ENCODE assay signal across 8 mouse cellular contexts in genomic region chr9:21760155-21761088, GRCm38 (mm10). TPM values are rescaled to one million over a fixed set of nuclear protein-coding genes. Genes with fewer than 3 reads are reported as not detected.
DNase-seq lines count a peak whose midpoint lies in the region; ATAC-seq lines count a peak whose summit lies in the region.

Spc24 (minus strand) TSS chr9:21760303.

- WGBS in intestine, embryonic 14.5 days, result 1% methylated on average over 52 of the region's 54 CpGs

- intact Hi-C loops in left cerebral cortex, postnatal 14 days (cut with DNase I), result no loop called here

- H3K4me2 ChIP-seq in intestine, embryonic 14.5 days (ENCODE audit: low read length), result peak within 1 kb of the TSS; percentile 51

- no peaks in the 10 kb centered on the region for H3K9me3 ChIP-seq in intestine, embryonic 14.5 days (ENCODE audit: control insufficient read depth, low read length)

- peaks cover 15% of the 10 kb centered on the region; the same call in 1 of the 2 replicates for H3K4me1 ChIP-seq in intestine, embryonic 14.5 days (replicated peaks; ENCODE audit: control insufficient read depth, insufficient read depth, low read length)

- peaks cover 18% of the 10 kb centered on the region; the same call in 1 of the 2 replicates for H3K36me3 ChIP-seq in intestine, embryonic 14.5 days (ENCODE audit: control insufficient read depth, insufficient read depth, low read length)

- peak; percentile 90 to 91 for DNase-seq in adrenal gland, adult 18-20 months (ENCODE audit: low spot score in 2 of 2)
- peak; percentile 99 for DNase-seq in embryo, embryonic 11 days
- DNase-seq in gastrocnemius, postnatal 25 days, result peak; percentile 94
- DNase-seq in intestine, embryonic 14.5 days (ENCODE audit: low spot score), result peak; percentile 93
- DNase-seq in left cerebral cortex, postnatal 14 days (ENCODE audit: low spot score in 2 of 2), result peak; percentile 96 to 97
- DNase-seq in mesoderm, embryonic 11.5 days (ENCODE audit: low read depth, low spot score), result peak; percentile 99
- peak; percentile 90 for DNase-seq in right cerebral cortex, postnatal 36 days (ENCODE audit: low spot score in 2 of 2)
- DNase-seq in yolk sac, embryonic 10.5 days (ENCODE audit: low spot score), result peak; percentile 98

- H3K27ac ChIP-seq in intestine, embryonic 14.5 days (ENCODE audit: low read depth), result peak within 1 kb of the TSS; percentile 38; the same call in 1 of the 2 replicates

- H3K27me3 ChIP-seq in intestine, embryonic 14.5 days (replicated peaks; ENCODE audit: control insufficient read depth, insufficient read depth, low read length), result no peaks in the 10 kb centered on the region

- peak within 1 kb of the TSS; percentile 81 for H3K4me3 ChIP-seq in intestine, embryonic 14.5 days (ENCODE audit: low read depth, low read length)

- peak; percentile 94 for ATAC-seq in intestine, embryonic 14.5 days (replicated peaks; ENCODE audit: low FRiP score, low TSS enrichment, low read depth)

- peak within 1 kb of the TSS; percentile 77 for H3K9ac ChIP-seq in intestine, embryonic 14.5 days (ENCODE audit: low read length)

RNA-seq across cellular contexts. Expression of gene Spc24, which starts in this region (rescaled TPM):
- 1 to 10 TPM in 1 of 2 experiments, under 1 TPM in 1; 0.56 to 1.1 TPM for total RNA-seq in adrenal gland, adult 18-20 months (2021)
- 1 to 10 TPM in 1 of 2 experiments, under 1 TPM in 1; 0.77 to 2.2 TPM for total RNA-seq in gastrocnemius, postnatal 25 days (2021)
- 127 and 135 TPM in 2 replicates for polyA plus RNA-seq in intestine, embryonic 14.5 days (2014; fragmentation: Nextera tagmentation; extraction: Ambion mirVana)
- 1 to 10 TPM; 2.6 to 2.7 TPM for total RNA-seq in left cerebral cortex, postnatal 14 days (2021)

Comparison
In these comparisons a context has a peak if more than half of its experiments do, and no peak if none do; other contexts are left out.
1. Peak in every context shown above with its lines: DNase-seq, ATAC-seq, H3K4me3 ChIP-seq and H3K27ac ChIP-seq.